Mouse (Mus musculus): ENCODE data around the gene Ap4e1.

Ap4e1 gene

GRCm38 (mm10) chr2:127008469-127008998, at the start of gene Ap4e1:
Ap4e1 (plus strand) TSS chr2:127008717.
- DNase-seq (ENCODE audit: extremely low read depth, low read depth, low spot score), result peak; percentile 49

GRCm38 (mm10) chr2:126961696-126962095, 46.8 kb upstream of the Ap4e1 start:
- no peak for DNase-seq (ENCODE audit: extremely low read depth, low read depth, low spot score)

- DNase-seq (ENCODE audit: extremely low read depth, low read depth, low spot score), result peak; percentile 23
Measured at GRCm38 (mm10) chr2:126977428-126977827, 31.1 kb upstream of the Ap4e1 start.

GRCm38 (mm10) chr2:126983221-126983620, 25.3 kb upstream of the Ap4e1 start:
- no peak for DNase-seq (ENCODE audit: extremely low read depth, low read depth, low spot score)

GRCm38 (mm10) chr2:126989919-126990318, 18.6 kb upstream of the Ap4e1 start:
- no peak for DNase-seq (ENCODE audit: extremely low read depth, low read depth, low spot score)

- no peak for DNase-seq (ENCODE audit: extremely low read depth, low read depth, low spot score)
Measured at GRCm38 (mm10) chr2:126992742-126993141, 15.8 kb upstream of the Ap4e1 start.

- no peak for DNase-seq (ENCODE audit: extremely low read depth, low read depth, low spot score)
Measured at GRCm38 (mm10) chr2:126994384-126995166, 13.9 kb upstream of the Ap4e1 start.

GRCm38 (mm10) chr2:126996737-126997136, 11.8 kb upstream of the Ap4e1 start:
- DNase-seq (ENCODE audit: extremely low read depth, low read depth, low spot score), result no peak

- no peak for DNase-seq (ENCODE audit: extremely low read depth, low read depth, low spot score)
Measured at GRCm38 (mm10) chr2:126998219-126998618, 10.3 kb upstream of the Ap4e1 start.

- DNase-seq (ENCODE audit: extremely low read depth, low read depth, low spot score), result no peak
Measured at GRCm38 (mm10) chr2:127000406-127001324, 7.9 kb upstream of the Ap4e1 start.

GRCm38 (mm10) chr2:127004046-127004445, 4.5 kb upstream of the Ap4e1 start:
- DNase-seq (ENCODE audit: extremely low read depth, low read depth, low spot score), result no peak

- no peak for DNase-seq (ENCODE audit: extremely low read depth, low read depth, low spot score)
Measured at GRCm38 (mm10) chr2:127006634-127007370, 1.7 kb upstream of the Ap4e1 start.

GRCm38 (mm10) chr2:127007509-127007908, 1.0 kb upstream of the Ap4e1 start:
- DNase-seq (ENCODE audit: extremely low read depth, low read depth, low spot score), result no peak

- DNase-seq (ENCODE audit: extremely low read depth, low read depth, low spot score), result no peak
Measured at GRCm38 (mm10) chr2:127035006-127035605, 26.6 kb downstream of the Ap4e1 start.

- DNase-seq (ENCODE audit: extremely low read depth, low read depth, low spot score), result no peak
Measured at GRCm38 (mm10) chr2:127037299-127037698, 28.8 kb downstream of the Ap4e1 start.

GRCm38 (mm10) chr2:127061471-127061870, 53.0 kb downstream of the Ap4e1 start:
- no peak for DNase-seq (ENCODE audit: extremely low read depth, low read depth, low spot score)

GRCm38 (mm10) chr2:127068806-127069205, 60.3 kb downstream of the Ap4e1 start:
- no peak for DNase-seq (ENCODE audit: extremely low read depth, low read depth, low spot score)

GRCm38 (mm10) chr2:127069781-127070434, 61.4 kb downstream of the Ap4e1 start:
- DNase-seq (ENCODE audit: extremely low read depth, low read depth, low spot score), result no peak

GRCm38 (mm10) chr2:127070435-127070841, 61.9 kb downstream of the Ap4e1 start, which contains the start of gene Blvra:
Blvra (plus strand) TSS chr2:127070665.
- DNase-seq (ENCODE audit: extremely low read depth, low read depth, low spot score), result peak; percentile 31

- DNase-seq (ENCODE audit: extremely low read depth, low read depth, low spot score), result no peak
Measured at GRCm38 (mm10) chr2:127070879-127071278, 62.4 kb downstream of the Ap4e1 start.
